Mouse (Mus musculus): ENCODE results near the gene Gpc3. TPM values are rescaled to one million over a fixed set of nuclear protein-coding genes. Genes with fewer than 3 reads are reported as not detected.

Gene Gpc3
- total and polyA plus RNA-seq, 3 experiments = not detected

DNA sequence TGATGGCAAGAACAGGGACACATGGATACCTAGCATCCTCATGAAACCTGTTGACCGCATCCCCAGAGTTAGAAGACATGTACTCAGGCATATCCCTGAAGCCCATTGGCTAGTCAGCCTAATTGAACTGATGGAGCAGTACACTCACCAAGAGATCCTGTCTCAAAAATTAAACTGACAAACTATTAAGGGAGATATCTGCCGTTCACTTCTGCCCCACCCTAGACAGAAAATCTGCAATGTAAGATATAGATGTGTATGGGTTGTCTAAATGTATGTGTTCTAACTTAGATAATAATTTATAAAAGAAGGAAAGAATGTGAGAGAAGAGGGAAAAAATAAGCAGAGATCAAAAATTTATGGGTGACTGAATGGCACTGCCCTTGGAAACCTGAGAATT, 212.6 kb downstream of the Gpc3 start:
- DNase-seq (ENCODE audit: extremely low read depth) = no peak
- TF ChIP-seq MAZ (IDR thresholded peaks at IDR 0.05; ENCODE audit: low read depth, low read length) (no peak), MXI1 (IDR thresholded peaks at IDR 0.05; ENCODE audit: low read depth, low read length) (no peak), PAX5 (IDR thresholded peaks at IDR 0.05; ENCODE audit: low read length) (no peak), TBP (conservative IDR thresholded peaks at IDR 0.05; ENCODE audit: low read depth, low read length) (no peak), JUN (IDR thresholded peaks at IDR 0.05; ENCODE audit: insufficient read depth, low read depth, low read length) (no peak), ZMIZ1 (IDR thresholded peaks at IDR 0.05; ENCODE audit: low read depth, low read length) (no peak), CTCF (conservative IDR thresholded peaks at IDR 0.05 in 1 of 2, IDR thresholded peaks at IDR 0.05 in 1 of 2; ENCODE audit: low read depth in 2 of 2, low read length in 2 of 2) (no peak), POLR2AphosphoS2 (IDR thresholded peaks at IDR 0.05; ENCODE audit: low read depth, low read length) (no peak), RAD21 (IDR thresholded peaks at IDR 0.05; ENCODE audit: low read depth, low read length) (no peak), TCF12 (IDR thresholded peaks at IDR 0.05; ENCODE audit: low read depth, low read length) (no peak), IRF4 (IDR thresholded peaks at IDR 0.05; ENCODE audit: low read depth, low read length) (no peak), ZKSCAN1 (IDR thresholded peaks at IDR 0.05; ENCODE audit: borderline replicate concordance, low read depth, low read length) (no peak), BHLHE40 (IDR thresholded peaks at IDR 0.05; ENCODE audit: low read depth, low read length) (no peak), SIN3A (IDR thresholded peaks at IDR 0.05; ENCODE audit: low read length) (no peak), NELFE (IDR thresholded peaks at IDR 0.05; ENCODE audit: low read depth, low read length) (no peak), GABPA (IDR thresholded peaks at IDR 0.05; ENCODE audit: insufficient replicate concordance, low read depth, low read length) (no peak), EP300 (IDR thresholded peaks at IDR 0.05; ENCODE audit: low read length) (no peak), CHD2 (IDR thresholded peaks at IDR 0.05; ENCODE audit: low read length) (no peak), ZC3H11A (IDR thresholded peaks at IDR 0.05; ENCODE audit: low read depth, low read length) (no peak), CHD1 (IDR thresholded peaks at IDR 0.05; ENCODE audit: low read depth, low read length) (no peak)
- dilution Hi-C loops (cut with MboI; ENCODE audit: extremely low pct_ligation_motif_present, extremely low pct_unique_long_range_greater_than_20kb, low sequenced_read_pairs) (no loop called here), in situ Hi-C loops (cut with MboI; ENCODE audit: low pct_ligation_motif_present, low pct_unique_long_range_greater_than_20kb, low sequenced_read_pairs) (no loop called here)
- Histone ChIP-seq H3K9me3 (replicated peaks; ENCODE audit: low read length) (no peaks in the 10 kb centered on the region), H3K4me3 (replicated peaks in 1 of 3; ENCODE audit: low read depth in 2 of 3, low read length in 2 of 3, poor library complexity in 1 of 3) (no peak overlapping the region), H3K9ac (ENCODE audit: insufficient read depth, low read depth) (no peak overlapping the region), H3K4me2 (ENCODE audit: insufficient read depth, low read depth, poor library complexity, severe bottlenecking) (no peak overlapping the region), H3K27ac (ENCODE audit: insufficient read depth, low read depth) (no peak overlapping the region), H3K79me2 (replicated peaks; ENCODE audit: control insufficient read depth, extremely low read depth, insufficient read depth, poor library complexity, severe bottlenecking) (no peaks in the 10 kb centered on the region), H3K4me1 (ENCODE audit: control insufficient read depth in 1 of 2, insufficient read depth in 2 of 2) (no peaks in the 10 kb centered on the region), H3K27me3 (replicated peaks) (no peaks in the 10 kb centered on the region), H3K36me3 (replicated peaks in 1 of 2; ENCODE audit: control insufficient read depth in 1 of 2, insufficient read depth in 1 of 2, low read length in 1 of 2) (no peaks in the 10 kb centered on the region)

DNA sequence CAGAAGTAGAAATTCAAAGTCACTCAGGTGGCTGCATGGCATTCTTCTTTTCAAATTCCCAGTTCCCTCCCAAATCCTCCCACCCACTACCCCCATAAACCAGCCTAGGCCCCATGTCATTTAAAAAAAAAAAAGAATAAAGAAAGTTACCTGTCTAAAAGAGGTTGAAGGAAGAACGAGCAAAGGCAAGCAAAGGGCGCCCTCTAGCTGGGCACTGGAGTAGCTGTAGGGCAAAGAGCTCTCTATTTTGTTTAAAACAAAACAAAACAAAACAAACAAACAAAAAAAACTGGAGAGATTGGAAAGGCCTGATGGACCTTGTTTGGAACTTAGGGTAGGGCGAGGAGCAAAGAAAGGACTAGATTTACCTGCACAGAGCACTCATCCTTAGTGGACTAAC, 238.6 kb downstream of the Gpc3 start:
- peak; percentile 12 for DNase-seq (ENCODE audit: extremely low read depth)
- in situ Hi-C loops (cut with MboI; ENCODE audit: low pct_ligation_motif_present, low pct_unique_long_range_greater_than_20kb, low sequenced_read_pairs) (no loop called here), dilution Hi-C loops (cut with MboI; ENCODE audit: extremely low pct_ligation_motif_present, extremely low pct_unique_long_range_greater_than_20kb, low sequenced_read_pairs) (no loop called here)

More for the DNA sequence above, 238.6 kb downstream of the Gpc3 start:
- Histone ChIP-seq H3K4me3 (replicated peaks in 1 of 3; ENCODE audit: low read depth in 2 of 3, low read length in 2 of 3, poor library complexity in 1 of 3) (no peak overlapping the region), H3K27me3 (replicated peaks) (no peaks in the 10 kb centered on the region), H3K9ac (ENCODE audit: insufficient read depth, low read depth) (no peak overlapping the region), H3K9me3 (replicated peaks; ENCODE audit: low read length) (no peaks in the 10 kb centered on the region), H3K4me2 (ENCODE audit: insufficient read depth, low read depth, poor library complexity, severe bottlenecking) (no peak overlapping the region), H3K4me1 (ENCODE audit: control insufficient read depth in 1 of 2, insufficient read depth in 2 of 2) (no peaks in the 10 kb centered on the region), H3K36me3 (replicated peaks in 1 of 2; ENCODE audit: control insufficient read depth in 1 of 2, insufficient read depth in 1 of 2, low read length in 1 of 2) (no peaks in the 10 kb centered on the region), H3K79me2 (replicated peaks; ENCODE audit: control insufficient read depth, extremely low read depth, insufficient read depth, poor library complexity, severe bottlenecking) (no peaks in the 10 kb centered on the region), H3K27ac (ENCODE audit: insufficient read depth, low read depth) (no peak overlapping the region)
- no peak for TF ChIP-seq ETS1 (conservative IDR thresholded peaks at IDR 0.05; ENCODE audit: low read depth, low read length)
- TF ChIP-seq CHD1 (IDR thresholded peaks at IDR 0.05; ENCODE audit: low read depth, low read length) = no peak
- TF ChIP-seq NELFE (IDR thresholded peaks at IDR 0.05; ENCODE audit: low read depth, low read length) = no peak
- no peak for TF ChIP-seq MEF2A (IDR thresholded peaks at IDR 0.05; ENCODE audit: borderline replicate concordance, low read depth, low read length)
- TF ChIP-seq ELF1 (IDR thresholded peaks at IDR 0.05; ENCODE audit: low read depth, low read length) = no peak
- TF ChIP-seq EP300 (IDR thresholded peaks at IDR 0.05; ENCODE audit: low read length) = no peak
- no peak for TF ChIP-seq TBP (conservative IDR thresholded peaks at IDR 0.05; ENCODE audit: low read depth, low read length)
- no peak for TF ChIP-seq MAX (IDR thresholded peaks at IDR 0.05; ENCODE audit: low read length)
- TF ChIP-seq CTCF (conservative IDR thresholded peaks at IDR 0.05 in 1 of 2, IDR thresholded peaks at IDR 0.05 in 1 of 2; ENCODE audit: low read depth in 2 of 2, low read length in 2 of 2) = peak in 1 of 2 experiments; percentile 46; a peak in 2 of 4 replicates
- TF ChIP-seq RCOR1 (conservative IDR thresholded peaks at IDR 0.05; ENCODE audit: low read depth, low read length) = no peak
- TF ChIP-seq RAD21 (IDR thresholded peaks at IDR 0.05; ENCODE audit: low read depth, low read length) = peak; percentile 12
- TF ChIP-seq E2F4 (IDR thresholded peaks at IDR 0.05; ENCODE audit: insufficient replicate concordance, low read depth, low read length) = no peak

Data from CH12.LX (cell line).